Mouse (Mus musculus) gastrocnemius, postnatal 36 days (tissue): ENCODE data around the gene Picalm. TPM values are rescaled to one million over a fixed set of nuclear protein-coding genes. Genes with fewer than 3 reads are reported as not detected.
"Not testable (repeated sequence)": the region's sequence is repeated elsewhere in the genome, so short reads cannot be mapped to it uniquely, and the experiment has no call there.

Experiments
- DNase-seq, 2 experiments: peaks; one replicate each; pipeline ENCODE4 v3.0.0; 2022
- intact Hi-C: fragments of 180-260 bp; cut with DNase I; formaldehyde crosslinking; loops from one replicate; pipeline ENCODE4 v1.15.1; 2025
- total RNA-seq, 2 experiments: library from RNA; stranded (reverse); gene quantifications; 2 replicates each; pipeline ENCODE4 v1.2.3; 2021

The Picalm gene
- total RNA-seq, 2 experiments from 2014 or later, result 87.8 to 90.7 TPM

GRCm38 (mm10) chr7:90180635-90181034 is 50.6 kb downstream of the Picalm start:
- DNase-seq, result no peak
- intact Hi-C loops, result no loop called here

- intact Hi-C loops, result no loop called here
- DNase-seq, result no peak
Measured at GRCm38 (mm10) chr7:90200251-90200650, 70.2 kb downstream of the Picalm start.

- intact Hi-C loops, result no loop called here
- no peak for DNase-seq
Measured at GRCm38 (mm10) chr7:90201877-90202465, 72.0 kb downstream of the Picalm start.

GRCm38 (mm10) chr7:90203914-90204313 is 73.9 kb downstream of the Picalm start:
- intact Hi-C loops, result no loop called here
- no peak for DNase-seq

- no peak for DNase-seq
- intact Hi-C loops, result no loop called here
Measured at GRCm38 (mm10) chr7:90210116-90210515, 80.1 kb downstream of the Picalm start.

- no peak for DNase-seq
- intact Hi-C loops, result no loop called here
Measured at GRCm38 (mm10) chr7:90210947-90211346, 80.9 kb downstream of the Picalm start.

GRCm38 (mm10) chr7:90216511-90216910 is 86.5 kb downstream of the Picalm start:
- intact Hi-C loops, result no loop called here
- no peak for DNase-seq

- no peak for DNase-seq
- intact Hi-C loops, result no loop called here
Measured at GRCm38 (mm10) chr7:90218122-90218521, 88.1 kb downstream of the Picalm start.

- no peak for DNase-seq
- intact Hi-C loops, result no loop called here
Measured at GRCm38 (mm10) chr7:90221487-90221886, 91.5 kb downstream of the Picalm start.

GRCm38 (mm10) chr7:90228075-90228474 is 98.1 kb downstream of the Picalm start:
- DNase-seq, result no peak
- intact Hi-C loops, result no loop called here

- intact Hi-C loops, DNase-seq: not testable (repeated sequence)
Measured at GRCm38 (mm10) chr7:90228884-90229283, 98.9 kb downstream of the Picalm start.

- no peak for DNase-seq
- intact Hi-C loops, result no loop called here
Measured at GRCm38 (mm10) chr7:90231431-90231830, 101.4 kb downstream of the Picalm start.

GRCm38 (mm10) chr7:90233921-90234320 is 103.9 kb downstream of the Picalm start:
- DNase-seq, result peak in 1 of 2 experiments; percentile 22
- intact Hi-C loops, result no loop called here

GRCm38 (mm10) chr7:90236289-90236905 is 106.4 kb downstream of the Picalm start:
- intact Hi-C loops, result no loop called here
- DNase-seq, result no peak

- no peak for DNase-seq
- intact Hi-C loops, result no loop called here
Measured at GRCm38 (mm10) chr7:90243151-90243550, 113.1 kb downstream of the Picalm start.

GRCm38 (mm10) chr7:90243643-90244042 is 113.6 kb downstream of the Picalm start:
- intact Hi-C loops, result no loop called here
- no peak for DNase-seq

- DNase-seq, result no peak
- intact Hi-C loops, result no loop called here
Measured at GRCm38 (mm10) chr7:90252946-90253345, 122.9 kb downstream of the Picalm start.

GRCm38 (mm10) chr7:90258701-90259100 is 128.7 kb downstream of the Picalm start:
- no peak for DNase-seq

GRCm38 (mm10) chr7:90259899-90260298 is 129.9 kb downstream of the Picalm start:
- intact Hi-C loops, result no loop called here

More at GRCm38 (mm10) chr7:90258701-90259100, 128.7 kb downstream of the Picalm start:
- intact Hi-C loops, result no loop called here

GRCm38 (mm10) chr7:90261902-90262599 is 132.0 kb downstream of the Picalm start:
- no peak for DNase-seq
- intact Hi-C loops, result no loop called here

More at GRCm38 (mm10) chr7:90259899-90260298, 129.9 kb downstream of the Picalm start:
- no peak for DNase-seq
